Mouse (Mus musculus) thymus, postnatal 36 days (tissue): ENCODE measurements at regions not wholly inside any gene's neighbourhood (a gene's known extent, or its start where the extent isn't known, plus 50 kb on each side); places are given as distances from the start of the nearest gene placed in this dataset.
A peak's percentile ranks its signal among the peaks of the same experiment; 100 is the strongest.

ENCODE experiments used
- DNase-seq, 2 experiments: peaks; one replicate each; pipeline ENCODE4 v3.0.0; 2022; ENCODE audit warnings: mixed read lengths in 2 of 2

- no peak for DNase-seq
Observed at GRCm38 (mm10) chr7:37908618-37909130, 114.7 kb downstream of the Uri1 start.

- peak; percentile 12 to 20 for DNase-seq
Observed at GRCm38 (mm10) chr7:37893885-37894284, 120.4 kb upstream of the Zfp536 start.

GRCm38 (mm10) chr7:37874382-37874781 is 100.9 kb upstream of the Zfp536 start:
- DNase-seq = no peak

GRCm38 (mm10) chr7:37870956-37871355 is 97.5 kb upstream of the Zfp536 start:
- no peak for DNase-seq

GRCm38 (mm10) chr7:37866468-37866867 is 93.0 kb upstream of the Zfp536 start:
- DNase-seq = no peak

- DNase-seq = no peak
Observed at GRCm38 (mm10) chr7:37851471-37851870, 78.0 kb upstream of the Zfp536 start.

- no peak for DNase-seq
Observed at GRCm38 (mm10) chr7:37845201-37845600, 71.8 kb upstream of the Zfp536 start.

- no peak for DNase-seq
Observed at GRCm38 (mm10) chr7:37842000-37842513, 68.6 kb upstream of the Zfp536 start.

GRCm38 (mm10) chr7:37841549-37841948 is 68.1 kb upstream of the Zfp536 start:
- no peak for DNase-seq

GRCm38 (mm10) chr7:37837883-37838282 is 64.4 kb upstream of the Zfp536 start:
- DNase-seq = no peak

GRCm38 (mm10) chr7:37837372-37837771 is 63.9 kb upstream of the Zfp536 start:
- no peak for DNase-seq

- no peak for DNase-seq
Observed at GRCm38 (mm10) chr7:37833420-37833819, 60.0 kb upstream of the Zfp536 start.

GRCm38 (mm10) chr7:37832322-37832721 is 58.9 kb upstream of the Zfp536 start:
- DNase-seq = no peak

- DNase-seq = no peak
Observed at GRCm38 (mm10) chr7:37825766-37826165, 52.3 kb upstream of the Zfp536 start.
